Mouse (Mus musculus): ENCODE results near the gene Nbas.
A peak's percentile ranks its signal among the peaks of the same experiment; 100 is the strongest.

The Nbas gene

GRCm38 (mm10) chr12:13389644-13390043 lies 120.7 kb downstream of the Nbas start:
- DNase-seq (ENCODE audit: low read depth) = no peak

- DNase-seq (ENCODE audit: low read depth) = peak; percentile 7
Observed at GRCm38 (mm10) chr12:13410191-13410590, 141.3 kb downstream of the Nbas start.

- DNase-seq (ENCODE audit: low read depth) = no peak
Observed at GRCm38 (mm10) chr12:13418651-13419050, 149.7 kb downstream of the Nbas start.

GRCm38 (mm10) chr12:13430219-13430618 lies 161.3 kb downstream of the Nbas start:
- DNase-seq (ENCODE audit: low read depth) = no peak

GRCm38 (mm10) chr12:13444653-13445431 lies 175.9 kb downstream of the Nbas start:
- no peak for DNase-seq (ENCODE audit: low read depth)

GRCm38 (mm10) chr12:13445486-13446065 lies 176.6 kb downstream of the Nbas start:
- DNase-seq (ENCODE audit: low read depth) = no peak

GRCm38 (mm10) chr12:13448916-13449315 lies 180.0 kb downstream of the Nbas start:
- no peak for DNase-seq (ENCODE audit: low read depth)

GRCm38 (mm10) chr12:13452050-13452449 lies 183.1 kb downstream of the Nbas start:
- DNase-seq (ENCODE audit: low read depth) = no peak

GRCm38 (mm10) chr12:13460223-13460853 lies 191.4 kb downstream of the Nbas start:
- DNase-seq (ENCODE audit: low read depth) = no peak

- DNase-seq (ENCODE audit: low read depth) = peak; percentile 3
Observed at GRCm38 (mm10) chr12:13461558-13462153, 192.7 kb downstream of the Nbas start.

GRCm38 (mm10) chr12:13462397-13462796 lies 193.5 kb downstream of the Nbas start:
- DNase-seq (ENCODE audit: low read depth) = no peak

GRCm38 (mm10) chr12:13465554-13465953 lies 196.6 kb downstream of the Nbas start:
- no peak for DNase-seq (ENCODE audit: low read depth)

- DNase-seq (ENCODE audit: low read depth) = no peak
Observed at GRCm38 (mm10) chr12:13474881-13475280, 205.9 kb downstream of the Nbas start.

- no peak for DNase-seq (ENCODE audit: low read depth)
Observed at GRCm38 (mm10) chr12:13479163-13479562, 210.2 kb downstream of the Nbas start.

GRCm38 (mm10) chr12:13486278-13486677 lies 217.3 kb downstream of the Nbas start:
- DNase-seq (ENCODE audit: low read depth) = no peak

GRCm38 (mm10) chr12:13497211-13497610 lies 228.3 kb downstream of the Nbas start:
- DNase-seq (ENCODE audit: low read depth) = no peak

- no peak for DNase-seq (ENCODE audit: low read depth)
Observed at GRCm38 (mm10) chr12:13499237-13499889, 230.4 kb downstream of the Nbas start.

GRCm38 (mm10) chr12:13500191-13500590 lies 231.3 kb downstream of the Nbas start:
- DNase-seq (ENCODE audit: low read depth) = no peak

- DNase-seq (ENCODE audit: low read depth) = no peak
Observed at GRCm38 (mm10) chr12:13504771-13505444, 236.0 kb downstream of the Nbas start.

- DNase-seq (ENCODE audit: low read depth) = peak; percentile 42
Observed at GRCm38 (mm10) chr12:13518082-13518481, 249.1 kb downstream of the Nbas start.

GRCm38 (mm10) chr12:13519413-13519812 lies 250.5 kb downstream of the Nbas start:
- no peak for DNase-seq (ENCODE audit: low read depth)
